Mouse (Mus musculus): ENCODE data around the gene Traf3ip3. TPM values are rescaled to one million over a fixed set of nuclear protein-coding genes. Genes with fewer than 3 reads are reported as not detected.
A peak's percentile ranks its signal among the peaks of the same experiment; 100 is the strongest.

The Traf3ip3 gene
- polyA plus RNA-seq, 2 experiments from 2014 or later: 367 to 455 TPM

DNA sequence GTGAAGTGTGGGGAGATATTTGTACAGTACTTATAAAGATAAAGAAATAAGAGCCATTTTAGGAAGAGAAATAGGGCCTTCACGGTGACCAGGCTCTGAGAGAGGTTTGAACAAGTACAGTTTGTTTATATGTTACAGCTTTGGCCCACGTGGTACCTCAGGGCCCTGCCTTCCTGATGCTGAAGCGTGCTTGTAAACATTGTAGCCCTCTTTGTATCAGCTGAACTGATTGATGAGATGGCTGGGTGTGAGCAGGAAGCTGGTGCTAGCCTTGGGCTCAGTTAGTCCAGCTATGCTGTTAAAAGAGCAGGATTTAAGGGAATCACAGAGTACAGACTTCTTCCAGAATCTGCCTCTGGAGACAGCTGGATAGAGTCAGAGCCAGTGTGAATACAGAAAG, 42.3 kb downstream of the Traf3ip3 start:
- ATAC-seq: peak; percentile 58

DNA sequence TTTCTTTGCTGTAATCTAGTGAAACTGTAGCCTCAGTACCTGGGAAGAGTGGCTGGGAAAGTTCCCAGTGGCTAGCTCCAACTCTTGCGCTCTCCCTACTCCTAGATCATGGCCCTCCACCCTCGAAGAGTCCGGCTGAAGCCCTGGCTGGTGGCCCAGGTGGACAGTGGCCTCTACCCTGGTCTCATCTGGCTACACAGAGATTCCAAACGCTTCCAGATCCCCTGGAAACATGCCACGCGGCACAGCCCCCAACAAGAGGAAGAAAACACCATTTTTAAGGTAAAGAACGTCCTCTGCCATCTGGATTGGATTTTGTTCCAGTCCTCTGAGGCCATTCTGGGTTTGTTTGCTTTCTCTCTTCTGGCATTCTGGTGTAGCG, 44.4 kb downstream of the Traf3ip3 start:
- no peak for ATAC-seq

DNA sequence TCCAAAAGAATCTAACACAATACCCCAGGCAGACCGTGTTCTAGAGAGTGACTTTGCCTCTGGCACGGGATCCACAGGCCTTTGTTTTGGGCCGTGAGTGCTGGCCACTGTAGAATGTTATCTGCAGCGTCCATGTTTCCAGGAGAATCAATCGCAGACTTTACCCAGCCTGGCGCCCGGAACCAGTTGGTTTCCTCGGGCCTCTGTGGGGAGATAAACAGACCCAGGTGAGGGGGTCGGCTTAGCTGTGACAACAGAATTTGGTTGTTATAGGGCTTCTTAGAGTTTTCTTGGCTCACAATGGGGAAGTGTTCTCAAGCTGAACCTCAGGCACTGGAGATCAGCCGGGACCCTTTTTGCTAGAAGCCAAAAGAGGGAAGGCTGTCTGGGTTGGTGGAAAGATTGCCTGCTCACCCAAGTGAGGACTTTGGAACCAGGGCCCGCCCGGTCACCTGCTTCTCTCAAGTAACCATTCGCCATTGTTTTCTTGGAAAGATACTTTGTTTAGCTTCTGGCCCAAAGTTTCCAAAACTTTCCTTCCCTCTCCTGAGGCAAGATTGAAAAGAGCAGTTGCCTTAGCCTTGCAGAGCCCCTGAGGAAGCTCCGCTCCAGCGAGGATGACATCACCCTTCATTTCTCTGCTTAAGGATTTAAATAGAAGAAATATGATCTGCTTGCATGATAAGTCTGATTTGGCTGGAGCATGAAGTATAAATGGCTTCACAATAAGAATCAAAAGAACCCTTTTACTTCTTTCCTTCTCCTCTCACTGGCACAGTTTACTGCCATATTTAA, 45.0 kb downstream of the Traf3ip3 start:
- no peak for ATAC-seq

DNA sequence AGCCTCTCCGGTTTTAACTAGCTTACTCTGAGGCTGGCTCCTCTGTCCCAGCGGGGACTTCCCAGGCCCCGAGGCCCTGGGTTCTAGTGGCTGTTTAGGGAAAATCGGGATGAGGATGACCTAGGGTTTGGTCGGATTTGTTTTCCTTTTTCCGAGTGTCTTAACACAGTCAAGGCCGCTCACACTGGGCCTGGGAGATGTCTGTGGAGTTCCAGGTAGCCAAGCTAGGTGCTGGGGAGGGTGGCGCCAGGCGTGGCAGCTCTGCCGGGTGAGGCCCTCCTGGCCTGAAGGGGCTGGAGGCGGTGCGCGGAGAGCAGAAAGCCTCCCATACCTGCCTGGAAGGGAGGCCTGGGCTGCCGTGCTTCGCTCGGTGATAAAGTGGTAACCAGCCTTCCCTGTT, 47.9 kb downstream of the Traf3ip3 start:
- ATAC-seq: no peak

DNA sequence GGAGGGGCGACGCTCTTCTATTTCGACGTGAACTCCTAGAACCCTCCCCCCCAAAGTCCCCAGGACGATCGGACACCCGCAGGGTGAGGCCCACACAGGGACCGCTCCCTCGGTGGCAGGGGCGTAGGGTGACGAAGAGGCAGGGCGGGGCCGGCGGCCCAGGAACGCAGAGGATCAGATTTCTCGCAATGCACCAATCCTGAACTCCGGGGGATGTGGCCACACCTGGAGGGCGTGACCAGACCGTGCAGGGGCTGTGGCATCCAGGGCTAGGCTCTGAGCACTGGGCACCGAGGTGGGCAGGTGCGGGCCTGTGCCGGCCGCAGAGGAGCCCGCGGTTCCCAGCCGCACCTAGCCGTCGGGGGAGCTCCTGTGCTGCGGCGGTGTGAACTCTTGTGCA, 48.6 kb downstream of the Traf3ip3 start, which contains the start of gene Irf6:
Irf6 (plus strand) TSS at position 240 of the 400 bp plus-strand sequence.
- ATAC-seq: peak; percentile 97

DNA sequence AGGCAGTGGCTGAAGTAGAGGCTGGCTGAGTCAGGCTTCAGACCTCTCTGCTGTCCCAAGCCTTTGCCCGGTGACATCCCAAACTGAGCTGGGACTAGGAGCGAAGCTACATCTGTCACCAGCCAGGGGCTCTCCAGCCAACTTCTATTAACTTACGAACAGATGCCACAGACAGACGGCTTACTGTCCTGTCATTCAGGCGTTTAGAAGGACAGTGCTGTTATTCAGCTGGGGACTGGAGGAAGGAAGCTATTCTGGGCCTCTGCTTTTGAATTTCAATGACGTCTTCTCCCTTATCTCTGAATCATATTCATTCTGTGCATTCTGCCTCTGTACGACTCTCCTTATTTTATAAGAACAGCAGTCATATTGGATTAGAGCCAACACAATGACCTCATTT, 50.4 kb downstream of the Traf3ip3 start:
- ATAC-seq: no peak

DNA sequence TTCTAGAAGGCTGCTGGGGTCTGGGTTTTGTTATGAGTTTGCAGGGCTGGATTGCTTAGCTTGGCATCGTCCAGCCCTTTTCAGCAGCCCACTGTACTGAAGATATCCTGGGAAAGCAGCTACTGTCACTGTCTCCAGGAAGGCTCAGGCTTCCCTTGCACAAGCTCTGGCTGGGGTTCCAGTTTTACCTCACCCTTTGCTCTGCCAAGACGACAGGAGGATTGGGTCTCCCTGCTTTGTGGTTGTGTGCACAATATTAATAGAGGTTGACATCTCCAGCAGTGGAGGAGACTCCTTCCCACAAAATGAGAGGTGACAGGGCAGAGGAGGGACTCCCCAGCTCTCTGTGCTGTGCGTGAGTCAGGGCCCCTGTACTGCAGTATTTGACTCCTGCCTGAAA, 52.3 kb downstream of the Traf3ip3 start:
- no peak for ATAC-seq

DNA sequence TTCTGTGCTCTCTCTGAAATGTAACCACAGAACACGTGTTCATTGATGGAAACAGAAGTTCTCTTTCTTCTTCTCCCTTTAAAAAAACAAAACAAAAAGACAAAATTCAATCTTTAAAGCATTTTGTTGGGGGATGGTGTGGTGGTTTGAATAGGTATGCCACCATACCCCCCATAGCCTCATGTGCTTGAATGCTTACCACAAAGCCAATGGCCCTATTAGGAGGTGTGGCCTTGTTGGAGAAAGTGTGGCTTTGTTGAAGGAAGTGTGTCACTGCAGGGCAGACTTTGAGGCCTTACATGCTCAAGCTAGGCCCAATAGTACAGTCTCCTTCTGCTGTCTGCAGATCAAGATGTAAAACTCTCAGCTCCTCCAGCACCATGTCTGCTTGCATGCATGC, 55.1 kb downstream of the Traf3ip3 start:
- peak; percentile 68 for ATAC-seq

DNA sequence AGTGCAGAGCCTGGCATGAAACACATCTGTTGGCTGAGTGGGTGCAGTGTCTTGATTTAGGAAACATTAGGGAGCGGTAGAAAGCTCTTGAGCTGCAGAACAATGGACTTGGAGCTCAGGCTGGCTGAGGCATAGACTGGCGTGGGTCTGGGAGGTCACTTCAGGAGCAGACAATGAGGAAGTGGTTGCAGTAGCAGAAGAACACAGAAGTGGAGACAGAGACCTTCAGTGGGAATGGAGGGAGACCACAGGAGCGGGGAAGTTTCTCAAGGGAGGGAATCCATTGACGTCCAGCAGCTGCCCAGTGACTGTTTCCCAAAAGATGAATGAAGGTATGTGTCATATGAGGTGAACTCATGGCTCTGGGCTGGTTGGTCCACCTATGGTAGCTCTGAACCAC, 56.4 kb downstream of the Traf3ip3 start:
- no peak for ATAC-seq

DNA sequence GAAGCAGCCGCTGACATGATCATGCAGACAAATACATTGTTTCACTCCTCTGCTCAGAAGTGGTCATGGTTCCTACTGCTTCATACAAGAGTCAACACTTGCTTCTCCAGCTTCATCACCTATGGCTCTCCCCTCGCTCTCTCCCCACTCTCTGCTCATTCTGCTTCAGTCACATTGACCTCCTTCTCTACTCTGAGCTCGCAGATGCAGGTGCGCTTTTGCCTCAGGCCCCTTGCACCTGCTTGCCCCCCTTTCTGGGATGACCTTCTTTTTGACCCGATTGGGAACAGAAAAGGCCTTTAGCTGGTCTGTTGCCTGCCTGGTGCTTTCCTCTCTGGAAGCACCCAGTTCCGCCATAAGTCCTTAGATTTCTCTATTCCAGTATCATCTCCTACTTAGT, 57.0 kb downstream of the Traf3ip3 start:
- ATAC-seq: no peak

DNA sequence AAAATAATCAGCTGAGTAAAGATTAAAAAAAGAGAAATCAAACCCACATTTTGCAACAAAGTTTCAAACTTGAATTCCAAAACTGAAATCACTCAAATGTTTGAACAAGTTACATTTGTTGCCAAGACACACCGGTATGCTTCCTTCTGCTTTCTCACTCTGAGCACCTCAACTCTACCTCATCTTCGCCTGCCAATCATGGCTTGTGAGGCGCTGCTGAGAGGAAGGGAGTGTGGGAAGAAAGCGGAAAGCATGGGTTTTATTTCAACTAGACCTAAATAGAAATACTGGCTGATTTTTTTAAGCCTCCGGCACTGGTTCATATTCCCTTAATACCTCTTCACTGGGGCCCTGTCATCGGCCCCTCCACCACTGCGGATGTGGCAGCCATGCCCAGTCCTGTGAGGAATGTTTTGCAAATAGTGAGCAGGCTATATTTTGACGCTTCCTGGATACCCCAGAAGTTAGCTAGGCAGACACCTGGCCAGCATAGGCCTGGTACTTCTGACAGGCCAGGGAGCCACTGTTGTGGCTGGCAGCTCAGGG, 58.9 kb downstream of the Traf3ip3 start:
- no peak for ATAC-seq

DNA sequence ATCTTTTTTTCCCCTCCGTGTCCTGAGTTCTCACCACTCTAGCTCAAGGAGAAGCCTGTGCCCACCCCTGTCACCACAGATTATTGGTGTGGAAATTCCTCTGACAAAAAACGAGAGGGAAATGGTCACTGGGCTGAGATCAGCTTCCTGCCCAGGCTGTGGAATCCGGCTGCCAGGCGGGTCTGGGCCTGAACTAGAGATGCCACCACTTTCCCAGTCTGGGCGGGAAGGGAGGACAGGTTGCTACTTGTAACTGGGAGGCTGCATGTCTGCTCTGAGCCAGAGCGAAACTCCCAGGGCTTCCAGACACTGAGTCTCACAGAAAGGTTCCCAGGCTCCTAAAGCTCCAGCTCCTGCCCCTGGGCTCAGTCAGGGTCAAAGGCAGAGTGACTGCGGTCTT, 60.4 kb downstream of the Traf3ip3 start:
- ATAC-seq: no peak

DNA sequence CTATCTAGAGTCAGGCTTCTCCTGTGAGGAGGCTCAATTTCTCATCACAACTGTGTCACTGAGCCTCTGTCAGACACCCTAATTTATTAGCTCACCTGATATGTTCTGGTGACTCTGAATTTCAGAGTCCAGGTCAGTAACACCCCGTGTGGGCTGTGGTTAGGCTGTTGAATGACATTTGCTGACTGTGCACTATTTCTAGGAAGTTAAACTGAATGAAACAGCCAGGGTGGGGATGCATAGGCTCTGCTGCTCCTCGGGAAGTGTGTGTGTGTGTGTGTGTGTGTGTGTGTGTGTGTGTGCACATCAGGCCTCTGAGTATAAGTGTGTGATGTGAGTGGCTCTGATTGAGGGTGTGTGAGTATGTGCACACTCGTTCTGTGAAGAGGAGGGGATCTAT, 62.8 kb downstream of the Traf3ip3 start:
- ATAC-seq: peak; percentile 23

DNA sequence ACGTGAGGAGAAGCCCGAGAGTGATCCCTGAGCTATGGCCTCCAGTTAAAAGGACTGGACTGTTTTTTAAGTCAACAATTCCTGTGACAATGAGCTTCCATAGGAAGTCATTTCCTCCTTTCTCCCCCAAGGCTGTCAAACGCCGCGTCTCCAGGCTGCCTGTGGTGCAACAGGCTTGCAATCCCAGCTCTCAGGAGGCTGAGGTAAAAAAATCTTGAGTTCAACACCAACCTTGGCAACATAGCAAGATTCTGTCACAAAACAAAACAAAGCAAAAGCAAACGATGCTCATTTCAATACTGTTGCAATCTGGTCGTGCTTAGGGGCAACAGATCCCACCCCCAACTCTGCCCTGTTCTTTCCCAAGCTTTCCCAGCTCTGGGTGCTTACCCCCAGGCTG, 63.4 kb downstream of the Traf3ip3 start:
- ATAC-seq: no peak

DNA sequence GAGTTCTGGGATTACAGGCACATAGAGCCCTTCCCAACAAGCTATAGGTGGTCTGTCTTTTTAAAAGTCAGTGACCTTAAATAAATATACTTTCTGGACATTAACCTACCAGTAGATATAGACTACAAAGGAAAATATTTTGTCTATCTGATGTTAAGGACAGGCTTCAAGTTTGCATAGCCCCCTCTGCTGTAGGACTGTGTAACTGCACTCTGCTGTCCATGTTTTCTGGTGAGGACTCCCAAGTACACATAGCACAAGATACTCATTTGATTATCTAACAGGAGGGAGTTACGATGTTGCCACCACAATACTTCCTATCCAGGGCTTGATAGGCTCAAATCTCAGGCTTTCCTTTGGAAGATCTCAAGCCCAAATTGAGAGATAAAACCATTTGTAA, 67.8 kb downstream of the Traf3ip3 start:
- no peak for ATAC-seq

DNA sequence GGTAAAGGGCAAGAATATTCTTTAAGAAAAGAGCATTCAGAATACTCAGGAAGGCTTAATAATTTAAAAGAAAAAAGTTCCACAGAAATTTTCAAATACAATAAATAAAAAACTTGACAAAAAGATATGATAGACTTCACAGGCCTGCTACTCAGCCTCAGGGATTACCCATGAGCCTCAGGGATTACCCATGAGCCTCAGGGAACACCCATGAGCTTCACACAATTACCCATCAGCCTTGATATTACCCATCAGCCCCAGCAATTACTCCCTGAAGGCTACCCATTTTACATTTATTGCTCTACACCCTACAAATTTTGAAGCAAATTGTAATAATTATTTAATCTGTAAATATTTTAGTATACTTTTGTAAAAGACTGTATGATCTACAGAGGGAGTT, 69.1 kb downstream of the Traf3ip3 start:
- no peak for ATAC-seq

DNA sequence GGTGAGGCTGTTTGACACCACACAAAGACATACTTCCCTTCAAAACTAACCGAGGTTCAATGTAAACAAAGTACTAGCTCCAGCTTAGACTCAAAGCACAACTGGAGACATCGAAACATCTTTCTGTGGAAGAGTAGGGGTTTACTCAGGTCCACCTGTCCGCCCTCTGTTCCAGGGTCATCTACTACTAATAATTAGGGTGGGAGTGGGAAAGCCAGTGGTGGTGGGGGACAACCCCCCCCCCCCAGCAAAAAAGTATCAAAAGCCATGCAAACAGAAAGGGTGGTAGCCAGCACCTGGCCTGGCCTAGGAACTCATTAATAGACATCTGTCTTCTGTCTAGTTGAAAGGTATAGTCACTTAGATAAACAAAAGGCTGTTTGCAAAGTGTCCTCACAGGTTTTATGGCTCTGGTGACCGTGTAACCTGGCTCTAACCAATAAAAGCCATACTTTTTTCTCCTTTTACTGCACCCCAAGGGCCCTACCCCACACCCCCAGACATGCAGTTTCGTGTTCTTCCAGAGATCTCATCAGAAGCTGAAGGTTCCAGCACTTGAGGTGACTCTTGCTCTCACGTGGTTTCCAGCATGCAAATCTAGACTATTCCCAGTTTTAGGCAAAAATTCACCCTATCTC, 70.1 kb downstream of the Traf3ip3 start:
- no peak for ATAC-seq

DNA sequence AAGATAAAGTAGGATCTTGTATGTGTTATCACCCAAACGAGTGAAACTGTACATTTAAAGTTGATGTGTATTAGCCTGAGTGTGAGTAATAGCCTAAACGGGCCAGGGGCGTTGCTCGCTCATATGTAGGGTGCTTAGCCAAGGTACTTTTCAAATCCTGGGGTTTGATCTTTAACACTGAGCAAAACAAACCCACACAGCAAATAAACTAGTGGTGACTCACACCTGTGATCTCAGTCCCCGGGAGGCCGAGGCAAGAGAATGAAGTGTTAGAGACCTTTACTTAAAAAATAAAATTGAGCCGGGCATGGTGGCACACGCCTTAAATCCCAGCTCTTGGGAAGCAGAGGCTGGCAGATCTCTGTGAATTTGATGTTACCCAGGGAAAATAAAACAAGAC, 70.7 kb downstream of the Traf3ip3 start:
- peak; percentile 73 for ATAC-seq

DNA sequence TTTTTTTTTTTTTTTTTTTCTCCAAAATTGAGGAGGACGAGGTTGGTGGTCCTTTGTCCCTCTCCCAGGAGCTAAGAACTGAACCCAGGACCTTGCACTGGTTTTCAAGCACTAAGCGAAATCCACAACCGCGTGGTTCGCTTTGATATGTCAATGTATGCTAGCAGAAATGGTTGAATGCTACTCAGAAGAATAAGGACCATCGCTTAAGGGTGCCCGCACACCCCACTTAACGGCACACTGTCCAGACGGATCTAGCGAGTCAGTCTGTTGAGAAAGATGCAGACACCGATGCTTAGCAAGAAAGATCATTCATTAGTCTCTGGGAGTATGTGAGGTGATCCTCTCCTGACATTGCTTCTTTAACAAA, 71.1 kb downstream of the Traf3ip3 start:
- ATAC-seq: peak; percentile 18

DNA sequence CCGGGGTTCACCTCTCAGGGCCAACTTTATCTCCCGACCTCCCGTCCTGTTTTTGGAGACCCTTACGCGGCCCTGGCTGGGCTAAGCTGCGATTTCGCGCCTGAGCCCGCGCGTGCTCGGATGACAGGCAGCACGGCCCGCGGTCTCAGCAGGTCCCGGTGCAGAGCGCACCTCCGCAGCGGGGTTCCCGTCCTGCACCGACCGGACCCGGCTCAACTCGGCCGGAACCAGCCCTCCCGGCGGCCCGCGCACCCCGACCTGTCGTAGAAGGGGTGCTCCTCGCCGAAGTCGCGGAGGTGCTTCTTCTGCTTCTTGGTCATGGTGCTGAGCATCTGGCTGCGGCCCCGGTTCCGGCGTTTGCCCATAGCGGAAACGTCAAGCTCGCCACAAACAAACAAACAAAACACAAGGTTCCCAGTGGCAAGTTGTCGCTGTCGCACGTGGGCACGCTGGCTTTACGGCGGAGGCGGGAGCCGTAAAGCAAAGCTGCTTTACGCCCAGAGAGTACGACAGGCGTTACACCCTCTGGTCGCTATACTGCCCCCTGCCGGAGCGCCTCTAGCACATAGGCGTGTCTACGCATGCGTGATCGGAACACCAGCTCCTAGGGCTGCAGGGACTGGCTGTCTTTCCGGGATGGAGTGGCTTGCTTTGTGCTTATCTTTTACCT, 71.6 kb downstream of the Traf3ip3 start, which contains the start of gene Diexf:
Diexf (minus strand) TSS at position 487 of the 670 bp plus-strand sequence.
- ATAC-seq: peak; percentile 80

DNA sequence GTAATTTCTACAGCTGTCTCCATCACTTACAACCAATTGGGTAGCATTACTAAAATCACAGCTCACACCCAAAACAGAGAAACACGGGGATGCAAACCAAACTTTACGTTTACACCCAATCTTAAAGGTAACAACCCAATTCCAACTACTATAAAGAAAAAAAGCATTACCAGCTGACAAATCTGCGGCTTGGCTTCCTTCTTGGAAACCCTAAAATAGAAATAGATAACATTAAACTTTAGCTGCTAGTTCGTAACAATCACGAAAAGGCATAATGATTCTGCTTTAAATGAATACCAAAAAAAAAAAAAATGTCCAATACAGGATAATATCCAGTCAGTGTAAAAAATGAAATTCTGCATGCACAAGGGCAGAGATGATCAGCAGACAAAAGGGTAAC, 72.2 kb downstream of the Traf3ip3 start:
- ATAC-seq: no peak

DNA sequence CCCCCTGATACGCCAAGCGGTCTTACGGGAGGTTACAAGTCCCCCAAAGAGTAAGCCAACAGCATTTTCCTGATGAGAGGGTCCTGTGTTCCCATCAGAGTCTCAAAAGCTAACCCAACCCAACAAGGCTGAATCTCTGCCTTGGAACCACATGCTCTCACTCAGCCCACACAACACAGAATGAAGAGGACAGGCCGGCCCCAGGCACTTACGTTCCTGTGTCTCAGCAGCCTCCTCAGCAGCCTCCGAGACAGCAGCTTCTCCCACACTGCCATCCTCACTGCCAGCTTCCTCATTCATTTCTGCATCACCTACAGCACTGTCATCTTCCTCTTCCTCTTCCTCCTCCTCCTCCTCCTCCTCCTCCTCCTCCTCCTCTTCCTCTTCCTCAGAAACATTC, 73.4 kb downstream of the Traf3ip3 start:
- no peak for ATAC-seq

DNA sequence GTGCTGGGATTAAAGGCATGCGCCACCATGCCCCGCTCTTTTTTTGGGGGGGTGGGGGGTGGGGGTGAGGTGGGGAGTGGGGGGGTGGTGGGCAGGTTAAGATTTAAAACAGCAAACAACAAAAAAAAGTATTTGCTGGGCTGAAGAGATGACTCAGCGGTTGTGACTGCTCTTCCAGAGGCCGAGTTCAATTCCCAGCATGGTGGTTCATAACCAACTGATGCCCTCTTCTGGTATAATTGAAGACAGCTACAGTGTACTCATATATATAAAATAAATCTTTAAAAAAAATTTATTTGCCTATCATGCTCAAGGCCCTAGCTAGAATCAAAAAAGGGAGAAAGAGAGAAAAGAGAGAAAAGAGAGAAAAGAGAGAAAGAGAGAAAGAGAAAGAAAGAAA, 75.7 kb downstream of the Traf3ip3 start:
- ATAC-seq: no peak
